Mouse (Mus musculus) lung, postnatal 0 days (tissue): ENCODE results near the gene Ahdc1. TPM values are rescaled to one million over a fixed set of nuclear protein-coding genes. Genes with fewer than 3 reads are reported as not detected.
A peak's percentile ranks its signal among the peaks of the same experiment; 100 is the strongest.

Experiments
- ATAC-seq: fragments of 200-750 bp; cut with Nextera tagmentation; 2 replicates; pipeline ENCODE4 v1.8.0; 2017; ENCODE audit warnings: moderate library complexity
- DNase-seq: peaks from one replicate; pipeline ENCODE4 v3.0.0-alpha.2; 2016; ENCODE audit warnings: low spot score
- H3K27ac ChIP-seq: fragments of 300-500 bp; sonication (generic); 2 replicates; pipeline ENCODE4 v1.5.1; 2014; ENCODE audit warnings: antibody characterized with exemption, mild to moderate bottlenecking, low read length, mixed read lengths
- H3K27me3 ChIP-seq: fragments of 300-500 bp; sonication (generic); replicated peaks from 2 replicates; pipeline ENCODE4 v1.6.1; 2014; ENCODE audit warnings: low read length, mixed read lengths; ENCODE audit not compliant: insufficient read depth
- H3K36me3 ChIP-seq: fragments of 300-500 bp; sonication (generic); 2 replicates; pipeline ENCODE4 v1.6.1; 2014; ENCODE audit warnings: low read length, mixed read lengths; ENCODE audit not compliant: insufficient read depth
- H3K4me1 ChIP-seq: fragments of 300-500 bp; sonication (generic); 2 replicates; pipeline ENCODE4 v1.6.1; 2014; ENCODE audit warnings: antibody characterized with exemption, low read depth, low read length, mixed read lengths; ENCODE audit not compliant: insufficient read depth
- H3K4me2 ChIP-seq: fragments of 300-500 bp; sonication (generic); replicated peaks from 2 replicates; pipeline ENCODE4 v1.6.1; 2014; ENCODE audit warnings: low read depth, mild to moderate bottlenecking, low read length, moderate library complexity, mixed read lengths
- H3K4me3 ChIP-seq: fragments of 300-500 bp; sonication (generic); 2 replicates; pipeline ENCODE4 v1.5.1; 2014; ENCODE audit warnings: low read depth, low read length
- H3K9ac ChIP-seq: fragments of 300-500 bp; sonication (generic); replicated peaks from 2 replicates; pipeline ENCODE4 v1.6.1; 2014; ENCODE audit warnings: low read depth, mild to moderate bottlenecking
- H3K9me3 ChIP-seq: fragments of 300-500 bp; sonication (generic); 2 replicates; pipeline ENCODE4 v1.6.1; 2016; ENCODE audit warnings: low read length, mixed read lengths
- CTCF ChIP-seq: IDR thresholded peaks from 2 replicates; pipeline ENCODE4 v1.5.1; 2016; ENCODE audit warnings: antibody characterized with exemption, mild to moderate bottlenecking
- EP300 ChIP-seq: IDR thresholded peaks from 2 replicates; pipeline ENCODE4 v1.6.1; 2016; ENCODE audit warnings: antibody characterized with exemption, mild to moderate bottlenecking, control low read depth
- WGBS: fragments of 180-500 bp; shearing (Covaris S2); extraction: QIAGEN DNeasy Blood & Tissue Kit; methylation state at CpG from one replicate; pipeline ENCODE4 v1.1.7; 2014; 5-methylcytosine and 5-hydroxymethylcytosine counted together
- polyA plus RNA-seq: library from polyadenylated mRNA; unstranded; fragments of >200 nt; fragmentation: Nextera tagmentation; extraction: Ambion mirVana; gene quantifications from 2 replicates; pipeline ENCODE4 v1.2.1, GENCODE M21; 2015

The Ahdc1 gene
- polyA plus RNA-seq, 1 experiment from 2014 or later, result 3.9 TPM

- H3K4me2 ChIP-seq, result no peak overlapping the region
- no peaks in the 10 kb centered on the region for H3K36me3 ChIP-seq
- peak overlapping the region; percentile 21 for H3K27ac ChIP-seq
- no peak overlapping the region for H3K9ac ChIP-seq
- DNase-seq (no peak), ATAC-seq (peak; percentile 21; the same call in 1 of the 2 replicates)
- no peak for TF ChIP-seq EP300
- no peak for TF ChIP-seq CTCF
- H3K4me3 ChIP-seq, result no peak overlapping the region
- peaks cover 27% of the 10 kb centered on the region for H3K4me1 ChIP-seq
- H3K9me3 ChIP-seq, result no peaks in the 10 kb centered on the region
- WGBS, result 43% methylated on average over 3 of the region's 6 CpGs
- no peaks in the 10 kb centered on the region for H3K27me3 ChIP-seq
Measured at GRCm38 (mm10) chr4:133020721-133021120, 9.7 kb downstream of the Ahdc1 start.

GRCm38 (mm10) chr4:133021181-133021671 is 10.2 kb downstream of the Ahdc1 start:
- no peak overlapping the region for H3K4me3 ChIP-seq
- peak; percentile 13; the same call in 1 of the 2 replicates for ATAC-seq

GRCm38 (mm10) chr4:133022217-133022616 is 11.2 kb downstream of the Ahdc1 start:
- Histone ChIP-seq H3K27me3 (no peaks in the 10 kb centered on the region), H3K4me2 (no peak overlapping the region), H3K4me3 (no peak overlapping the region), H3K27ac (no peak overlapping the region), H3K9me3 (no peaks in the 10 kb centered on the region), H3K36me3 (no peaks in the 10 kb centered on the region), H3K4me1 (peaks cover 17% of the 10 kb centered on the region; the same call in 1 of the 2 replicates), H3K9ac (no peak overlapping the region)
- 54% methylated on average over 11 of the region's 14 CpGs for WGBS
- TF ChIP-seq EP300 (no peak), CTCF (no peak)
- DNase-seq, result no peak
- ATAC-seq, result no peak

More at GRCm38 (mm10) chr4:133021181-133021671, 10.2 kb downstream of the Ahdc1 start:
- H3K9me3 ChIP-seq, result no peaks in the 10 kb centered on the region
- 36% methylated on average over 9 of the region's 9 CpGs for WGBS
- peak overlapping the region; percentile 21; the same call in 1 of the 2 replicates for H3K27ac ChIP-seq
- peak; percentile 55 for DNase-seq
- no peak overlapping the region; the same call in 1 of the 2 replicates for H3K4me2 ChIP-seq
- no peaks in the 10 kb centered on the region for H3K27me3 ChIP-seq
- H3K9ac ChIP-seq, result no peak overlapping the region
- TF ChIP-seq EP300 (no peak), CTCF (no peak)
- H3K4me1 ChIP-seq, result peaks cover 25% of the 10 kb centered on the region
- no peaks in the 10 kb centered on the region for H3K36me3 ChIP-seq

- DNase-seq (no peak), ATAC-seq (no peak)
- Histone ChIP-seq H3K27ac (no peak overlapping the region), H3K9ac (no peak overlapping the region), H3K4me3 (no peak overlapping the region), H3K4me2 (no peak overlapping the region), H3K27me3 (no peaks in the 10 kb centered on the region), H3K36me3 (no peaks in the 10 kb centered on the region), H3K9me3 (no peaks in the 10 kb centered on the region), H3K4me1 (peaks cover 14% of the 10 kb centered on the region; the same call in 1 of the 2 replicates)
- TF ChIP-seq CTCF, result no peak
- no peak for TF ChIP-seq EP300
- WGBS, result 77% methylated on average over 12 of the region's 14 CpGs
Measured at GRCm38 (mm10) chr4:133022954-133023635, 12.0 kb downstream of the Ahdc1 start.

GRCm38 (mm10) chr4:133023636-133024035 is 12.6 kb downstream of the Ahdc1 start:
- no peak overlapping the region for H3K4me2 ChIP-seq
- H3K27ac ChIP-seq, result no peak overlapping the region
- no peak overlapping the region for H3K9ac ChIP-seq
- DNase-seq (no peak), ATAC-seq (no peak)
- H3K9me3 ChIP-seq, result no peaks in the 10 kb centered on the region
- H3K27me3 ChIP-seq, result no peaks in the 10 kb centered on the region
- H3K4me1 ChIP-seq, result peaks cover 14% of the 10 kb centered on the region; the same call in 1 of the 2 replicates
- H3K4me3 ChIP-seq, result no peak overlapping the region
- 77% methylated on average over 6 of the region's 6 CpGs for WGBS
- no peaks in the 10 kb centered on the region for H3K36me3 ChIP-seq
- TF ChIP-seq CTCF (no peak), EP300 (no peak)

GRCm38 (mm10) chr4:133024404-133024803 is 13.3 kb downstream of the Ahdc1 start:
- Histone ChIP-seq H3K9me3 (no peaks in the 10 kb centered on the region), H3K4me3 (no peak overlapping the region), H3K4me1 (peaks cover 14% of the 10 kb centered on the region; the same call in 1 of the 2 replicates), H3K9ac (no peak overlapping the region), H3K4me2 (no peak overlapping the region), H3K27ac (no peak overlapping the region), H3K27me3 (no peaks in the 10 kb centered on the region), H3K36me3 (no peaks in the 10 kb centered on the region)
- TF ChIP-seq EP300, result no peak
- no peak for TF ChIP-seq CTCF
- DNase-seq, result no peak
- WGBS, result 24% methylated on average over 3 of the region's 4 CpGs
- no peak for ATAC-seq
